Mouse (Mus musculus): ENCODE measurements around the gene Gm11937. TPM values are rescaled to one million over a fixed set of nuclear protein-coding genes. Genes with fewer than 3 reads are reported as not detected.
"Not testable (repeated sequence)": the region's sequence is repeated elsewhere in the genome, so short reads cannot be mapped to it uniquely, and the experiment has no call there.

Gene Gm11937
- total RNA-seq, 1 experiment, result not detected

GRCm38 (mm10) chr11:99620335-99620734 is 10.3 kb upstream of the Gm11937 start, which contains the start of gene Gm11562:
Gm11562 (minus strand) TSS chr11:99620435.
- Histone ChIP-seq H3K4me1 (ENCODE audit: control insufficient read depth in 2 of 2, insufficient read depth in 2 of 2, low read length in 2 of 2, poor library complexity in 1 of 2) (no peaks in the 10 kb centered on the region), H3K36me3 (ENCODE audit: control insufficient read depth, insufficient read depth, low read length, poor library complexity, severe bottlenecking) (no peaks in the 10 kb centered on the region), H3K9ac (ENCODE audit: insufficient read depth, low read depth, low read length, poor library complexity, severe bottlenecking) (no peak within 1 kb of the TSS), H3K9me3 (ENCODE audit: control insufficient read depth, insufficient read depth, low read depth, low read length) (no peaks in the 10 kb centered on the region), H3K4me3 (ENCODE audit: insufficient read depth in 1 of 2, low read depth in 1 of 2, low read length in 2 of 2, poor library complexity in 1 of 2, severe bottlenecking in 1 of 2) (no peak within 1 kb of the TSS), H3K27ac (ENCODE audit: insufficient read depth, low read depth, low read length, poor library complexity, severe bottlenecking) (no peak within 1 kb of the TSS)
- DNase-seq (ENCODE audit: low read depth, low spot score), result no peak
- no peak for TF ChIP-seq ZNF384 (IDR thresholded peaks at IDR 0.05; ENCODE audit: low read depth, low read length)
- TF ChIP-seq ZC3H11A (IDR thresholded peaks at IDR 0.05; ENCODE audit: borderline replicate concordance, low read depth, low read length), result no peak
- no peak for TF ChIP-seq CHD2 (IDR thresholded peaks at IDR 0.05; ENCODE audit: low read depth, low read length)
- TF ChIP-seq MAFK (IDR thresholded peaks at IDR 0.05; ENCODE audit: insufficient read depth, low read depth, low read length), result no peak
- TF ChIP-seq HCFC1 (IDR thresholded peaks at IDR 0.05; ENCODE audit: borderline replicate concordance, insufficient read depth, low read length), result no peak
- in situ Hi-C loops (cut with MboI; ENCODE audit: low sequenced_read_pairs in 2 of 2, unreplicated experiment in 2 of 2), result no loop called here

- Histone ChIP-seq H3K9me3 (ENCODE audit: control insufficient read depth, insufficient read depth, low read depth, low read length) (no peaks in the 10 kb centered on the region), H3K4me3 (ENCODE audit: insufficient read depth in 1 of 2, low read depth in 1 of 2, low read length in 2 of 2, poor library complexity in 1 of 2, severe bottlenecking in 1 of 2) (no peak within 1 kb of the TSS), H3K27ac (ENCODE audit: insufficient read depth, low read depth, low read length, poor library complexity, severe bottlenecking) (no peak within 1 kb of the TSS), H3K36me3 (ENCODE audit: control insufficient read depth, insufficient read depth, low read length, poor library complexity, severe bottlenecking) (no peaks in the 10 kb centered on the region), H3K4me1 (ENCODE audit: control insufficient read depth in 2 of 2, insufficient read depth in 2 of 2, low read length in 2 of 2, poor library complexity in 1 of 2) (no peaks in the 10 kb centered on the region), H3K9ac (ENCODE audit: insufficient read depth, low read depth, low read length, poor library complexity, severe bottlenecking) (no peak within 1 kb of the TSS)
- TF ChIP-seq HCFC1 (IDR thresholded peaks at IDR 0.05; ENCODE audit: borderline replicate concordance, insufficient read depth, low read length), result no peak
- no peak for TF ChIP-seq CHD2 (IDR thresholded peaks at IDR 0.05; ENCODE audit: low read depth, low read length)
- TF ChIP-seq MAFK (IDR thresholded peaks at IDR 0.05; ENCODE audit: insufficient read depth, low read depth, low read length), result no peak
- no peak for TF ChIP-seq ZC3H11A (IDR thresholded peaks at IDR 0.05; ENCODE audit: borderline replicate concordance, low read depth, low read length)
- no peak for TF ChIP-seq ZNF384 (IDR thresholded peaks at IDR 0.05; ENCODE audit: low read depth, low read length)
- no peak for DNase-seq (ENCODE audit: low read depth, low spot score)
- in situ Hi-C loops (cut with MboI; ENCODE audit: low sequenced_read_pairs in 2 of 2, unreplicated experiment in 2 of 2), result no loop called here
Measured at GRCm38 (mm10) chr11:99614796-99615363, 4.9 kb upstream of the Gm11937 start, which contains the start of gene Krtap2-4. Krtap2-4 (minus strand) TSS chr11:99614846.

GRCm38 (mm10) chr11:99609126-99609525 is 863 bp downstream of the Gm11937 start:
- TF ChIP-seq MAFK (IDR thresholded peaks at IDR 0.05; ENCODE audit: insufficient read depth, low read depth, low read length), result no peak
- no peak for TF ChIP-seq HCFC1 (IDR thresholded peaks at IDR 0.05; ENCODE audit: borderline replicate concordance, insufficient read depth, low read length)
- no peak for TF ChIP-seq ZC3H11A (IDR thresholded peaks at IDR 0.05; ENCODE audit: borderline replicate concordance, low read depth, low read length)
- no peak for TF ChIP-seq CHD2 (IDR thresholded peaks at IDR 0.05; ENCODE audit: low read depth, low read length)
- no peak for TF ChIP-seq ZNF384 (IDR thresholded peaks at IDR 0.05; ENCODE audit: low read depth, low read length)
- Histone ChIP-seq H3K9me3 (ENCODE audit: control insufficient read depth, insufficient read depth, low read depth, low read length) (no peaks in the 10 kb centered on the region), H3K36me3 (ENCODE audit: control insufficient read depth, insufficient read depth, low read length, poor library complexity, severe bottlenecking) (no peaks in the 10 kb centered on the region), H3K4me3 (ENCODE audit: insufficient read depth in 1 of 2, low read depth in 1 of 2, low read length in 2 of 2, poor library complexity in 1 of 2, severe bottlenecking in 1 of 2) (no peak overlapping the region), H3K4me1 (ENCODE audit: control insufficient read depth in 2 of 2, insufficient read depth in 2 of 2, low read length in 2 of 2, poor library complexity in 1 of 2) (no peaks in the 10 kb centered on the region), H3K9ac (ENCODE audit: insufficient read depth, low read depth, low read length, poor library complexity, severe bottlenecking) (no peak overlapping the region), H3K27ac (ENCODE audit: insufficient read depth, low read depth, low read length, poor library complexity, severe bottlenecking) (no peak overlapping the region)
- no peak for DNase-seq (ENCODE audit: low read depth, low spot score)
- in situ Hi-C loops (cut with MboI; ENCODE audit: low sequenced_read_pairs in 2 of 2, unreplicated experiment in 2 of 2), result no loop called here

- H3K27ac ChIP-seq (ENCODE audit: insufficient read depth, low read depth, low read length, poor library complexity, severe bottlenecking); H3K36me3 ChIP-seq (ENCODE audit: control insufficient read depth, insufficient read depth, low read length, poor library complexity, severe bottlenecking); H3K4me3 ChIP-seq (ENCODE audit: insufficient read depth in 1 of 2, low read depth in 1 of 2, low read length in 2 of 2, poor library complexity in 1 of 2, severe bottlenecking in 1 of 2); H3K9ac ChIP-seq (ENCODE audit: insufficient read depth, low read depth, low read length, poor library complexity, severe bottlenecking); DNase-seq (ENCODE audit: low read depth, low spot score); H3K9me3 ChIP-seq (ENCODE audit: control insufficient read depth, insufficient read depth, low read depth, low read length); H3K4me1 ChIP-seq (ENCODE audit: control insufficient read depth in 2 of 2, insufficient read depth in 2 of 2, low read length in 2 of 2, poor library complexity in 1 of 2); in situ Hi-C loops (cut with MboI; ENCODE audit: low sequenced_read_pairs in 2 of 2, unreplicated experiment in 2 of 2): not testable (repeated sequence)
Measured at GRCm38 (mm10) chr11:99603208-99603607, 6.8 kb downstream of the Gm11937 start, which contains the start of gene Gm11938. Gm11938 (minus strand) TSS chr11:99603308.

- H3K9me3 ChIP-seq (ENCODE audit: control insufficient read depth, insufficient read depth, low read depth, low read length); H3K4me3 ChIP-seq (ENCODE audit: insufficient read depth in 1 of 2, low read depth in 1 of 2, low read length in 2 of 2, poor library complexity in 1 of 2, severe bottlenecking in 1 of 2); H3K27ac ChIP-seq (ENCODE audit: insufficient read depth, low read depth, low read length, poor library complexity, severe bottlenecking); DNase-seq (ENCODE audit: low read depth, low spot score); H3K9ac ChIP-seq (ENCODE audit: insufficient read depth, low read depth, low read length, poor library complexity, severe bottlenecking); H3K4me1 ChIP-seq (ENCODE audit: control insufficient read depth in 2 of 2, insufficient read depth in 2 of 2, low read length in 2 of 2, poor library complexity in 1 of 2); H3K36me3 ChIP-seq (ENCODE audit: control insufficient read depth, insufficient read depth, low read length, poor library complexity, severe bottlenecking); in situ Hi-C loops (cut with MboI; ENCODE audit: low sequenced_read_pairs in 2 of 2, unreplicated experiment in 2 of 2): not testable (repeated sequence)
Measured at GRCm38 (mm10) chr11:99597742-99598141, 12.2 kb downstream of the Gm11937 start, which contains the start of gene Krtap9-3. Krtap9-3 (minus strand) TSS chr11:99598105.

Data from ES-E14 (cell line).